Mouse (Mus musculus): ENCODE results near the gene Elf1. TPM values are rescaled to one million over a fixed set of nuclear protein-coding genes. Genes with fewer than 3 reads are reported as not detected.

The Elf1 gene
- polyA plus RNA-seq, 1 experiment from 2014 or later = 14.0 TPM

GRCm38 (mm10) chr14:79486993-79487731, 6.2 kb downstream of the Elf1 start:
- H3K27ac ChIP-seq (ENCODE audit: low read length) = peak overlapping the region; percentile 86
- WGBS = 6% methylated on average over 19 of the region's 19 CpGs
- peak; percentile 8; the same call in 1 of the 2 replicates for ATAC-seq (ENCODE audit: low read depth)
- no peaks in the 10 kb centered on the region for H3K9me3 ChIP-seq (ENCODE audit: control insufficient read depth, low read length)
- no peaks in the 10 kb centered on the region for H3K27me3 ChIP-seq (ENCODE audit: control insufficient read depth, insufficient read depth, low read depth, low read length)
- H3K9ac ChIP-seq (ENCODE audit: low read length) = peak overlapping the region; percentile 63
- H3K4me1 ChIP-seq (replicated peaks; ENCODE audit: control insufficient read depth, insufficient read depth, low read length) = peaks cover 55% of the 10 kb centered on the region
- peak overlapping the region; percentile 64 for H3K4me2 ChIP-seq (ENCODE audit: low read depth, low read length)
- H3K4me3 ChIP-seq (ENCODE audit: low read length) = peak overlapping the region; percentile 44
- H3K36me3 ChIP-seq (ENCODE audit: control insufficient read depth, insufficient read depth, low read length) = peaks cover 5% of the 10 kb centered on the region; the same call in 1 of the 2 replicates

- WGBS = 66% methylated on average over 9 of the region's 9 CpGs
These were observed 7.5 kb downstream of the Elf1 start for GRCm38 (mm10) chr14:79488531-79488930.

GRCm38 (mm10) chr14:79489150-79489549, 8.2 kb downstream of the Elf1 start:
- Histone ChIP-seq H3K4me1 (replicated peaks; ENCODE audit: control insufficient read depth, insufficient read depth, low read length) (peaks cover 42% of the 10 kb centered on the region), H3K36me3 (ENCODE audit: control insufficient read depth, insufficient read depth, low read length) (peaks cover 5% of the 10 kb centered on the region; the same call in 1 of the 2 replicates), H3K9me3 (ENCODE audit: control insufficient read depth, low read length) (no peaks in the 10 kb centered on the region), H3K4me2 (ENCODE audit: low read depth, low read length) (no peak overlapping the region), H3K4me3 (ENCODE audit: low read length) (no peak overlapping the region), H3K27ac (ENCODE audit: low read length) (no peak overlapping the region), H3K27me3 (ENCODE audit: control insufficient read depth, insufficient read depth, low read depth, low read length) (no peaks in the 10 kb centered on the region), H3K9ac (ENCODE audit: low read length) (no peak overlapping the region)
- 56% methylated on average over 12 of the region's 12 CpGs for WGBS
- ATAC-seq (ENCODE audit: low read depth) = no peak

More at GRCm38 (mm10) chr14:79488531-79488930, 7.5 kb downstream of the Elf1 start:
- no peak overlapping the region for H3K4me2 ChIP-seq (ENCODE audit: low read depth, low read length)
- peaks cover 47% of the 10 kb centered on the region for H3K4me1 ChIP-seq (replicated peaks; ENCODE audit: control insufficient read depth, insufficient read depth, low read length)
- H3K36me3 ChIP-seq (ENCODE audit: control insufficient read depth, insufficient read depth, low read length) = peaks cover 5% of the 10 kb centered on the region; the same call in 1 of the 2 replicates
- no peak overlapping the region for H3K4me3 ChIP-seq (ENCODE audit: low read length)
- H3K27ac ChIP-seq (ENCODE audit: low read length) = no peak overlapping the region
- no peak overlapping the region for H3K9ac ChIP-seq (ENCODE audit: low read length)
- H3K27me3 ChIP-seq (ENCODE audit: control insufficient read depth, insufficient read depth, low read depth, low read length) = no peaks in the 10 kb centered on the region
- ATAC-seq (ENCODE audit: low read depth) = no peak
- no peaks in the 10 kb centered on the region for H3K9me3 ChIP-seq (ENCODE audit: control insufficient read depth, low read length)

- no peaks in the 10 kb centered on the region for H3K27me3 ChIP-seq (ENCODE audit: control insufficient read depth, insufficient read depth, low read depth, low read length)
- no peaks in the 10 kb centered on the region for H3K9me3 ChIP-seq (ENCODE audit: control insufficient read depth, low read length)
- peaks cover 5% of the 10 kb centered on the region; the same call in 1 of the 2 replicates for H3K36me3 ChIP-seq (ENCODE audit: control insufficient read depth, insufficient read depth, low read length)
- H3K9ac ChIP-seq (ENCODE audit: low read length) = no peak overlapping the region
- no peak for ATAC-seq (ENCODE audit: low read depth)
- no peak overlapping the region for H3K4me3 ChIP-seq (ENCODE audit: low read length)
- WGBS = 46% methylated on average over 3 of the region's 3 CpGs
- no peak overlapping the region for H3K4me2 ChIP-seq (ENCODE audit: low read depth, low read length)
- H3K4me1 ChIP-seq (replicated peaks; ENCODE audit: control insufficient read depth, insufficient read depth, low read length) = peaks cover 34% of the 10 kb centered on the region
- no peak overlapping the region for H3K27ac ChIP-seq (ENCODE audit: low read length)
These were observed 9.3 kb downstream of the Elf1 start for GRCm38 (mm10) chr14:79490246-79490645.

DNA sequence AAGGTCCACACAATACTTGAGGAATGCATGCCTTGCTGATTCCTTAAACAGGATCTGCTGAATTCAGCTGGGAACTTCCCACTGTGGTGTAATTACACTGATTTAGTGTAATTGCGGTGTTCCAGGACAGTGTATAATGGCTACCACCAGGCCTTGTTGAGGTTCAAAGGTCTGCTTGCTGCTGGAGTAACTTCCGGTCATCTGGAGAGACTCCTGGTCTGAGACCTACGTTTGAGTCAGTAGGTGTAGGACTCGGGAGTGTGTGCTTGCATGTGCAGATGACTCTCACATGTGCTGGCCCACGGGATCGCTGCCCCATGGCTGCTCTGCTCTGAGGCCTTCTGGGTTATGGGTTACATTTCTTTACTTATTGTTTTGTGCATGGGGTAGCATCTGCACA, 13.4 kb downstream of the Elf1 start:
- Histone ChIP-seq H3K4me2 (ENCODE audit: low read depth, low read length) (no peak overlapping the region), H3K4me1 (replicated peaks; ENCODE audit: control insufficient read depth, insufficient read depth, low read length) (peaks cover 5% of the 10 kb centered on the region; the same call in 1 of the 2 replicates), H3K9me3 (ENCODE audit: control insufficient read depth, low read length) (no peaks in the 10 kb centered on the region), H3K36me3 (ENCODE audit: control insufficient read depth, insufficient read depth, low read length) (peaks cover 5% of the 10 kb centered on the region; the same call in 1 of the 2 replicates), H3K27ac (ENCODE audit: low read length) (no peak overlapping the region), H3K27me3 (ENCODE audit: control insufficient read depth, insufficient read depth, low read depth, low read length) (no peaks in the 10 kb centered on the region), H3K4me3 (ENCODE audit: low read length) (no peak overlapping the region), H3K9ac (ENCODE audit: low read length) (no peak overlapping the region)
- ATAC-seq (ENCODE audit: low read depth) = no peak
- WGBS = 85% methylated on average over 6 of the region's 6 CpGs

DNA sequence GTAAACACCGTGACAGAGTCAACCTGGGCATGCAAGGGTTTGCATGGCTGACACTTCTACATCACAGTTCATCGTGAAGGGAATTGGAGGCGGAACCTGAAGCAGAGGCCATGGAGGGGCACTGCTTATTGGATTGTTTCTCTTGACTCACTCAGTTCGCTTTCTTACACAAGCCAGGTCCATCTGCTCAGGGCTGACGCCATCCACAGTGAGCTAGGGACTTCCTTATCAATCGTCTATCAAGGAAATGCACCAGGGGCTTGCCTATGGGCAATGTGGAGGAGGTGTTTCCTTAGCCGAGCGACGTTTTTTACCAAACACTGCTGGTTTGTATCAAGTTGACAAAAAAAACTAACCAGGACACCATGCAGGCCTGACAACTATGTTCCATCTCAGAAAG, 18.3 kb downstream of the Elf1 start:
- no peak overlapping the region for H3K9ac ChIP-seq (ENCODE audit: low read length)
- peaks cover 12% of the 10 kb centered on the region for H3K4me1 ChIP-seq (replicated peaks; ENCODE audit: control insufficient read depth, insufficient read depth, low read length)
- no peak for ATAC-seq (ENCODE audit: low read depth)
- H3K27ac ChIP-seq (ENCODE audit: low read length) = no peak overlapping the region
- H3K27me3 ChIP-seq (ENCODE audit: control insufficient read depth, insufficient read depth, low read depth, low read length) = no peaks in the 10 kb centered on the region
- no peak overlapping the region for H3K4me3 ChIP-seq (ENCODE audit: low read length)
- WGBS = 75% methylated on average over 9 of the region's 9 CpGs
- no peak overlapping the region for H3K4me2 ChIP-seq (ENCODE audit: low read depth, low read length)
- peaks cover 10% of the 10 kb centered on the region for H3K36me3 ChIP-seq (ENCODE audit: control insufficient read depth, insufficient read depth, low read length)
- peaks cover 8% of the 10 kb centered on the region for H3K9me3 ChIP-seq (ENCODE audit: control insufficient read depth, low read length)

DNA sequence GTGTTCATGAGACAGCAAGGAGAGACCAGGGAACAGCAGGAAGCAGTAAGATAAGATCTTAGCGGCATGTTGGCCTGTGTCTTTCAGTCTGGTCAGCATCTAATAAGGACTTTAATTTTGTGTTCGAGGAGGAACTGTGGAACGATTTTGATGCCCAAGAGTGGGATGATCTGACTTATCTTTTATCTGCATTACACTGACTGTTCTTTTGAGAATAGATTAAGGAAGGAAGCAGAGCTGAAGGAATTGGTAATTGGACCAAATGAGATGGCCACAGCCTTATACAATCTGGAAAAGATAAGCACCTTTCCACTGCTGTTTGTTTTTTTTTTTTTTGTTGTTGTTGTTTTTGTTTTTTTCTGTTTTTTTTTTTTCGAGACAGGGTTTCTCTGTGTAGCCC, 19.8 kb downstream of the Elf1 start:
- Histone ChIP-seq H3K9me3 (ENCODE audit: control insufficient read depth, low read length) (peaks cover 8% of the 10 kb centered on the region), H3K9ac (ENCODE audit: low read length) (no peak overlapping the region), H3K27ac (ENCODE audit: low read length) (no peak overlapping the region), H3K36me3 (ENCODE audit: control insufficient read depth, insufficient read depth, low read length) (peaks cover 10% of the 10 kb centered on the region), H3K4me3 (ENCODE audit: low read length) (no peak overlapping the region), H3K4me2 (ENCODE audit: low read depth, low read length) (no peak overlapping the region), H3K27me3 (ENCODE audit: control insufficient read depth, insufficient read depth, low read depth, low read length) (no peaks in the 10 kb centered on the region), H3K4me1 (replicated peaks; ENCODE audit: control insufficient read depth, insufficient read depth, low read length) (peaks cover 13% of the 10 kb centered on the region)
- 67% methylated on average over 4 of the region's 4 CpGs for WGBS
- no peak for ATAC-seq (ENCODE audit: low read depth)

GRCm38 (mm10) chr14:79503371-79504075, 22.5 kb downstream of the Elf1 start:
- Histone ChIP-seq H3K4me3 (ENCODE audit: low read length) (no peak overlapping the region), H3K4me2 (ENCODE audit: low read depth, low read length) (no peak overlapping the region), H3K9me3 (ENCODE audit: control insufficient read depth, low read length) (peaks cover 8% of the 10 kb centered on the region), H3K27ac (ENCODE audit: low read length) (peak overlapping the region; percentile 43), H3K9ac (ENCODE audit: low read length) (no peak overlapping the region), H3K27me3 (ENCODE audit: control insufficient read depth, insufficient read depth, low read depth, low read length) (no peaks in the 10 kb centered on the region), H3K4me1 (replicated peaks; ENCODE audit: control insufficient read depth, insufficient read depth, low read length) (peaks cover 13% of the 10 kb centered on the region), H3K36me3 (ENCODE audit: control insufficient read depth, insufficient read depth, low read length) (peaks cover 10% of the 10 kb centered on the region)
- WGBS = 33% methylated on average over 5 of the region's 5 CpGs
- peak; percentile 75 for ATAC-seq (ENCODE audit: low read depth)

GRCm38 (mm10) chr14:79504246-79505006, 23.4 kb downstream of the Elf1 start:
- WGBS = 83% methylated on average over 7 of the region's 7 CpGs
- peaks cover 8% of the 10 kb centered on the region for H3K9me3 ChIP-seq (ENCODE audit: control insufficient read depth, low read length)
- H3K27me3 ChIP-seq (ENCODE audit: control insufficient read depth, insufficient read depth, low read depth, low read length) = no peaks in the 10 kb centered on the region
- peak overlapping the region; percentile 43 for H3K27ac ChIP-seq (ENCODE audit: low read length)
- peaks cover 13% of the 10 kb centered on the region for H3K4me1 ChIP-seq (replicated peaks; ENCODE audit: control insufficient read depth, insufficient read depth, low read length)
- H3K4me2 ChIP-seq (ENCODE audit: low read depth, low read length) = no peak overlapping the region
- ATAC-seq (ENCODE audit: low read depth) = no peak
- H3K36me3 ChIP-seq (ENCODE audit: control insufficient read depth, insufficient read depth, low read length) = peaks cover 10% of the 10 kb centered on the region
- H3K9ac ChIP-seq (ENCODE audit: low read length) = no peak overlapping the region
- no peak overlapping the region for H3K4me3 ChIP-seq (ENCODE audit: low read length)
